Mouse (Mus musculus) ES-Bruce4 (cell line): ENCODE measurements around the gene Ccdc182. TPM values are rescaled to one million over a fixed set of nuclear protein-coding genes. Genes with fewer than 3 reads are reported as not detected.
A peak's percentile ranks its signal among the peaks of the same experiment; 100 is the strongest.

Experiments used
- H3K27ac ChIP-seq: 2 replicates; pipeline ENCODE4 v1.5.1; 2012; ENCODE audit warnings: low read length, inconsistent platforms; ENCODE audit not compliant: insufficient read depth
- H3K27me3 ChIP-seq: 2 replicates; pipeline ENCODE4 v1.6.1; 2012; ENCODE audit warnings: mild to moderate bottlenecking, low read length, inconsistent platforms; ENCODE audit not compliant: control insufficient read depth, poor library complexity, insufficient read depth, severe bottlenecking
- H3K36me3 ChIP-seq: 2 replicates; pipeline ENCODE4 v1.6.1; 2012; ENCODE audit warnings: inconsistent platforms, mild to moderate bottlenecking, low read length, moderate library complexity; ENCODE audit not compliant: control insufficient read depth, poor library complexity, insufficient read depth, severe bottlenecking
- H3K4me1 ChIP-seq: one replicate; pipeline ENCODE4 v1.8.1; 2011; ENCODE audit warnings: low read length; ENCODE audit not compliant: control insufficient read depth, insufficient read depth
- H3K4me3 ChIP-seq: 2 replicates; pipeline ENCODE4 v1.5.1; 2011; ENCODE audit warnings: low read depth, mild to moderate bottlenecking, low read length
- H3K9ac ChIP-seq: 2 replicates; pipeline ENCODE4 v1.6.1; 2012; ENCODE audit warnings: low read depth, mild to moderate bottlenecking, inconsistent platforms; ENCODE audit not compliant: poor library complexity, severe bottlenecking
- H3K9me3 ChIP-seq: replicated peaks from 2 replicates; pipeline ENCODE4 v1.6.1; 2012; ENCODE audit warnings: mild to moderate bottlenecking, low read length, inconsistent platforms; ENCODE audit not compliant: control insufficient read depth, poor library complexity, insufficient read depth, severe bottlenecking
- CTCF ChIP-seq: IDR thresholded peaks from one replicate; pipeline ENCODE4 v1.8.1; 2011; ENCODE audit warnings: low read depth, low read length
- EP300 ChIP-seq: IDR thresholded peaks from 2 replicates; pipeline ENCODE4 v1.6.1; 2011; ENCODE audit warnings: low read depth, low read length; ENCODE audit not compliant: insufficient read depth
- POLR2A ChIP-seq: IDR thresholded peaks from one replicate; pipeline ENCODE4 v1.8.1; 2011; ENCODE audit warnings: low read length; ENCODE audit not compliant: insufficient read depth
- polyA plus RNA-seq: library from polyadenylated mRNA; stranded (reverse); fragments of >200 nt; gene quantifications from 2 replicates; pipeline ENCODE4 v1.2.4, GENCODE M21; 2011; ENCODE audit warnings: low read depth; ENCODE audit not compliant: missing spikeins, insufficient read depth, insufficient read length

Ccdc182 gene
- polyA plus RNA-seq, 1 experiment, result not detected

DNA sequence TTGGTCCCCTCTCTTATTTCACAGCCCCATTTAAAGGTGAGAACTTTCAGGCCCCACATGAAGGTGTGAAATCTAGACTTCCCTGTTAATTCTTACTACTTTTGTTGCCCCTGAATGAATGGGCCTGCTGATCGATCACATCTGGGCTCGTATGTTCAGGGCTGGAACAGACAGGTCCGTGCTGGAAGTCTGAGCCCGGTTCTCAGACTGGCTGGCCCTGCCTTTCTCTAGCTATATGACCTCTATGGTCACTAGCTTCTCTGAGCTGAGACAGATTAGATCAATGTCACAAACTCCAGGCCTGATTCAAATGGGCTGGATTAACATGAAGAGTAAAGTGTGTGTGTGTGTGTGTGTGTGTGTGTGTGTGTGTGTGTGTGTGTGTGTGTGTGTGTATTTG lies 14.9 kb upstream of the Ccdc182 start:
- Histone ChIP-seq H3K9me3 (no peaks in the 10 kb centered on the region), H3K4me3 (no peak overlapping the region), H3K27ac (no peak overlapping the region), H3K4me1 (no peaks in the 10 kb centered on the region), H3K36me3 (no peaks in the 10 kb centered on the region), H3K9ac (no peak overlapping the region), H3K27me3 (0 out of 2 replicates have a peak, but pooled peaks cover 3% of the 10 kb centered on the region)
- TF ChIP-seq CTCF (no peak), EP300 (no peak), POLR2A (no peak)

DNA sequence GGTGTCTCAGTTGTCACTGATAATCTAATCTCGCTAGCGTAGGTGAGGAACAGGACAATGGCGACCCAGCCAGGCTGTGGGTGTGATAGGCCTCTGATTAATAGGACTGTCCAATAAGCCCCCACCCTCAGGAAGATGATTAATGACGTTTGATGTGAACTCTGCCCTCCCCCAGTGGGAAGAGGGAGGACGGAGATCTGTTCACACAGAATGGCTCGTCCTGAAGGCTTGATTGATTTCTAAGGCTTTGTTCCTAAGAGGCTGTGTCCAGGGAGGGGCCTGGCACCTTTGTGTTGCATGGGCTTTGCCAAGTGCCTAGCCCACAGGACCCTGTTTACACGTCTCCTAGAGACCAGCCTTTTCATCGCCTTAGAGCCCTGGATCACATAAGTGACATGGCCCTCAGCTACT lies 13.4 kb upstream of the Ccdc182 start:
- TF ChIP-seq CTCF (no peak), POLR2A (no peak), EP300 (no peak)
- H3K9me3 ChIP-seq, result no peaks in the 10 kb centered on the region
- H3K27me3 ChIP-seq, result no peaks in the 10 kb centered on the region
- H3K36me3 ChIP-seq, result no peaks in the 10 kb centered on the region
- no peak overlapping the region for H3K9ac ChIP-seq
- no peak overlapping the region for H3K4me3 ChIP-seq
- H3K27ac ChIP-seq, result no peak overlapping the region
- no peaks in the 10 kb centered on the region for H3K4me1 ChIP-seq

DNA sequence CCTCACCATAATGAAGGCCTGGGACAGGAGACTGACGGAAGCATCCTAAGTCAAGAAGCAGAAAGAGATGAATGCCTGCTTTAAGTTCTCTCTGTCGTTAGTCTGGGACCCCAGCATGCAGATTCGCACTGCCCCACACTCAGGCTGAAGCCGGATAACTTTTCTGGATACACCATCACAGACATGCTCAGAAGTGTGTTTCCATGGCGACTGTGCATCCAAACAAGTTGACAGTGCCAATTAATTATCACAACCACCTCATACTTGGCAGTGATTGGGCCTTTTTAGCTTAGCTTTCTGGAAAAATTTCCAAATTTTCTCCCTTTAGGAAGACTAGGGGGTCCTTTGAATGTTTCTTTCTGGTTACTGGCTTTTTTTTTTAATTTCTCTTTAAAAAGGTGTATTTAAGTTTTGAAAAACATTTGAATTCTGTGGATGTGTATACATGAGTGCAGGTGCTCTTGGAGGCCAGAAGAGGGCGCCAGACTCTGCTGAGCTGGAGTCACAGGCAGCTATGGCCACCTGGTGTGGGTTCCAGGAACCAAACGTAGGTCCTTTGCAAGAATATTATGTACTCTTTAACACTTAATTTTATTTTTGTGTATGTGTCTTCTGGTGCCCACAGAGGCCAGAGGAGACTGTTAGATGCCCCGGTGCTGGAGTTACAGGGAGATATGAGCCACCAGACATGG lies 12.3 kb upstream of the Ccdc182 start:
- Histone ChIP-seq H3K4me1 (no peaks in the 10 kb centered on the region), H3K9ac (no peak overlapping the region), H3K9me3 (no peaks in the 10 kb centered on the region), H3K27me3 (no peaks in the 10 kb centered on the region), H3K4me3 (no peak overlapping the region), H3K36me3 (no peaks in the 10 kb centered on the region), H3K27ac (no peak overlapping the region)
- TF ChIP-seq POLR2A, result no peak
- TF ChIP-seq CTCF, result peak; percentile 93

DNA sequence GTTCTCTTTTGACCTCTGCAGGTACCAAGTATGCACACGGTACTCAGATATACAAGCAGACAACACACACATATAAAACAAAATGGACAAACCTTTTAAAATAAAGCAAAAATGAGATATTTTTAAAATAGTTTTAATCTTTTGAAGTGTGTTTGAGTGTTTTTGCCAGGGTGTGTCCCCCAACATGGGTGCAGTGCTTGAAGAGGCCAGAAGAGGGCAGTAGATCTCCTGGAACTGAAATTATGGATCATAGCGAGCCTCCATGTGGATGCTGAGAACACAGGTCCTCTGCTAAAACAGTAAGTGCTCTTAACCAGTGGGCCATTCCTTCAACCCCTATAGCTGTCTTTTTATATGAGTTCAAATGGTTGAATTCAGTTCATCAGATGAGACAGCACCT lies 11.3 kb upstream of the Ccdc182 start:
- no peaks in the 10 kb centered on the region for H3K4me1 ChIP-seq
- H3K9me3 ChIP-seq, result no peaks in the 10 kb centered on the region
- H3K27me3 ChIP-seq, result no peaks in the 10 kb centered on the region
- TF ChIP-seq POLR2A, result no peak
- TF ChIP-seq CTCF, result peak; percentile 32
- no peak for TF ChIP-seq EP300
- H3K27ac ChIP-seq, result no peak overlapping the region
- no peak overlapping the region for H3K9ac ChIP-seq
- no peak overlapping the region for H3K4me3 ChIP-seq
- no peaks in the 10 kb centered on the region for H3K36me3 ChIP-seq

DNA sequence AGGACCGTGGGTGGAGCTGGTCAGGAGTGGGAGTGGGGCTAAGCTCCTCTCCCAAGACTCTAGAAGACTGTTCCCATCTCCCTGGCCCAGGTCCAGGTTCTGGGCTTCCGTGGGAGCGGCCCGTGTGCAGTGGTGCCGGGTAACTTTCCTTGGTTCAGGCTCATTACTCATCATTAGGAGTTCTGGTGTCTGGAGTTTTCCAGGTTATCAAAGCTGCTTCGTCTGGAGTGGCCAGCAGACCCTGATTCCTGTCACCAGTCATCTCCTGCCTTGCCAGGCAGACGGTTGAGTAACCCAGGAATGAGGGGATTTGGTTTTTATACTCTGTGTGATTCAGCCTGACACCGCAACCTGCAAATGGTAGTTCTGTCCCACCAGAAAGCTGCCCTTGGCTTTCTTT lies 7.8 kb upstream of the Ccdc182 start:
- H3K36me3 ChIP-seq, result no peaks in the 10 kb centered on the region
- H3K4me1 ChIP-seq, result no peaks in the 10 kb centered on the region
- no peak overlapping the region for H3K4me3 ChIP-seq
- H3K27me3 ChIP-seq, result no peaks in the 10 kb centered on the region
- TF ChIP-seq POLR2A, result no peak
- H3K9ac ChIP-seq, result no peak overlapping the region
- H3K9me3 ChIP-seq, result no peaks in the 10 kb centered on the region
- H3K27ac ChIP-seq, result no peak overlapping the region

DNA sequence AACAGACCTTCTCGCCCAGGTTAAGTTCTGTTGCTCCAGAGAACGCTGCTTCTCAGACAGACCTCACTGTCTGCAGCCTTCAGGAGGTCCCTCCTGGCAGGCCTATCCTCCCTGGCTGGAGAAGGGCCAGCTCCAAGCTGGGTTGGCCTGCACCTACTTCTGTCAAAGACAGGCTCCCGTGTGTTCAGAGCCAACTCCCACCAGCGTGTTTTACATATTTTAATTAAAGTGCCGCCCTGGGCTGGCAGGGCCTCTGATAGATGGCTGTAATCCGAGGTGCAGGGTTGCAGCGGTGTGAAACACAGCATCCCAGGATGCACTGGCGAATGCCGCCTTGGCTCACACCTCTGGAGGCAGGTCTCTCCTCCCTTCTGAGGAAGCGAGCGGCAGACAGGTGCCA lies 5.5 kb upstream of the Ccdc182 start:
- no peaks in the 10 kb centered on the region for H3K36me3 ChIP-seq
- TF ChIP-seq EP300, result no peak
- no peak for TF ChIP-seq POLR2A
- no peak for TF ChIP-seq CTCF
- H3K4me3 ChIP-seq, result no peak overlapping the region
- H3K4me1 ChIP-seq, result no peaks in the 10 kb centered on the region
- H3K27ac ChIP-seq, result no peak overlapping the region
- no peaks in the 10 kb centered on the region for H3K9me3 ChIP-seq
- no peak overlapping the region for H3K9ac ChIP-seq
- H3K27me3 ChIP-seq, result no peaks in the 10 kb centered on the region
